Mouse (Mus musculus): ENCODE data around the gene Mgarp. TPM values are rescaled to one million over a fixed set of nuclear protein-coding genes. Genes with fewer than 3 reads are reported as not detected.

The Mgarp gene
- total and polyA plus RNA-seq, 3 experiments = 0.65 to 5.2 TPM; not detected in 1

- TF ChIP-seq RCOR1 (IDR thresholded peaks at IDR 0.05; ENCODE audit: low read depth, low read length) (no peak; the same call in 1 of the 2 replicates), SIN3A (IDR thresholded peaks at IDR 0.05; ENCODE audit: low read length) (peak; percentile 85), MXI1 (IDR thresholded peaks at IDR 0.05; ENCODE audit: low read depth, low read length) (peak; percentile 7)
Measured at GRCm38 (mm10) chr3:51377878-51378664, 18.5 kb downstream of the Mgarp start (continued).

- H3K27ac ChIP-seq (ENCODE audit: control insufficient read depth, low read depth, low read length) = peak overlapping the region; percentile 23
- no peaks in the 10 kb centered on the region for H3K79me2 ChIP-seq (ENCODE audit: control insufficient read depth, insufficient read depth, low read length, poor library complexity)
- peak; percentile 87 for DNase-seq (ENCODE audit: low read depth, low spot score)
- H3K36me3 ChIP-seq (ENCODE audit: control insufficient read depth in 1 of 2, insufficient read depth in 2 of 2, low read length in 2 of 2) = peaks cover 0 to 9% of the 10 kb centered on the region in 2 experiments; a peak in 2 of 4 replicates
- no peaks in the 10 kb centered on the region for H3K9me3 ChIP-seq (replicated peaks; ENCODE audit: insufficient read depth, low read length)
- H3K4me3 ChIP-seq (ENCODE audit: control insufficient read depth in 1 of 2, insufficient read depth in 1 of 2, low read depth in 2 of 2, low read length in 2 of 2) = no peak overlapping the region
- no peak overlapping the region for H3K9ac ChIP-seq (ENCODE audit: control insufficient read depth, low read depth, low read length, poor library complexity, severe bottlenecking)
- H3K4me1 ChIP-seq (ENCODE audit: control insufficient read depth in 1 of 2, insufficient read depth in 2 of 2, low read length in 2 of 2) = peaks cover 2 to 17% of the 10 kb centered on the region in 2 experiments
- no peaks in the 10 kb centered on the region for H3K27me3 ChIP-seq (ENCODE audit: control insufficient read depth in 1 of 2, insufficient read depth in 2 of 2, low read length in 2 of 2)
- TF ChIP-seq HCFC1 (IDR thresholded peaks at IDR 0.05; ENCODE audit: low read depth, low read length) (peak; percentile 13; the same call in 1 of the 2 replicates), RAD21 (IDR thresholded peaks at IDR 0.05; ENCODE audit: low read depth, low read length) (peak; percentile 32), MXI1 (IDR thresholded peaks at IDR 0.05; ENCODE audit: low read depth, low read length) (peak; percentile 74; the same call in 1 of the 2 replicates), MAFK (IDR thresholded peaks at IDR 0.05; ENCODE audit: borderline replicate concordance, low read depth, low read length) (no peak), POLR2A (IDR thresholded peaks at IDR 0.05; ENCODE audit: control insufficient read depth in 1 of 2, insufficient read depth in 1 of 2, low read depth in 1 of 2, low read length in 2 of 2, poor library complexity in 1 of 2) (no peak), BHLHE40 (IDR thresholded peaks at IDR 0.05; ENCODE audit: borderline replicate concordance, low read depth, low read length) (no peak), MAZ (IDR thresholded peaks at IDR 0.05; ENCODE audit: low read depth, low read length) (peak; percentile 31; the same call in 1 of the 2 replicates), GABPA (IDR thresholded peaks at IDR 0.05; ENCODE audit: low read depth, low read length) (no peak), E2F4 (IDR thresholded peaks at IDR 0.05; ENCODE audit: borderline replicate concordance, low read depth, low read length) (no peak), TBP (IDR thresholded peaks at IDR 0.05; ENCODE audit: low read depth, low read length) (peak; percentile 96), ZKSCAN1 (IDR thresholded peaks at IDR 0.05; ENCODE audit: low read depth, low read length) (no peak), SIN3A (IDR thresholded peaks at IDR 0.05; ENCODE audit: low read length) (peak; percentile 52), ZNF384 (IDR thresholded peaks at IDR 0.05; ENCODE audit: low read depth, low read length) (no peak), CHD1 (IDR thresholded peaks at IDR 0.05; ENCODE audit: low read depth, low read length) (no peak), MYC (IDR thresholded peaks at IDR 0.05; ENCODE audit: low read depth, low read length) (peak; percentile 73; the same call in 1 of the 2 replicates), ETS1 (IDR thresholded peaks at IDR 0.05; ENCODE audit: low read depth, low read length) (peak; percentile 66; the same call in 1 of the 2 replicates), UBTF (IDR thresholded peaks at IDR 0.05; ENCODE audit: borderline replicate concordance, insufficient read depth, low read depth, low read length) (no peak), CTCF (IDR thresholded peaks at IDR 0.05 in 2 of 3, conservative IDR thresholded peaks at IDR 0.05 in 1 of 3; ENCODE audit: control insufficient read depth in 1 of 3, insufficient read depth in 1 of 3, low read depth in 2 of 3, low read length in 3 of 3, poor library complexity in 1 of 3, severe bottlenecking in 1 of 3) (peak; percentile 46 to 64 (median 63)), CHD2 (IDR thresholded peaks at IDR 0.05; ENCODE audit: low read length) (no peak), TCF12 (IDR thresholded peaks at IDR 0.05; ENCODE audit: low read depth, low read length) (peak; percentile 67), USF2 (IDR thresholded peaks at IDR 0.05; ENCODE audit: borderline replicate concordance in 1 of 2, insufficient read depth in 1 of 2, low read depth in 1 of 2, low read length in 2 of 2) (no peak), ELF1 (IDR thresholded peaks at IDR 0.05; ENCODE audit: low read depth, low read length) (no peak), USF1 (IDR thresholded peaks at IDR 0.05; ENCODE audit: low read depth, low read length) (no peak), NELFE (IDR thresholded peaks at IDR 0.05; ENCODE audit: low read depth, low read length) (no peak), POLR2AphosphoS2 (IDR thresholded peaks at IDR 0.05; ENCODE audit: low read length) (no peak), KAT2A (conservative IDR thresholded peaks at IDR 0.05; ENCODE audit: low read depth, low read length) (0 out of 2 replicates have a peak, but pooled peaks have one; percentile 13), NRF1 (IDR thresholded peaks at IDR 0.05; ENCODE audit: insufficient read depth, low read depth, low read length, poor library complexity, severe bottlenecking) (no peak), EP300 (IDR thresholded peaks at IDR 0.05; ENCODE audit: low read depth in 1 of 2, low read length in 2 of 2) (peak; percentile 49 to 76; a peak in 3 of 4 replicates), SMC3 (IDR thresholded peaks at IDR 0.05; ENCODE audit: low read depth, low read length) (peak; percentile 47)
Measured at GRCm38 (mm10) chr3:51375307-51376265, 21.0 kb downstream of the Mgarp start.

Measured in MEL (cell line).